Mouse (Mus musculus) kidney, adult 2 months (tissue): ENCODE data around the gene Dnase2b.

Source experiments
- CTCF ChIP-seq: fragments of 200-500 bp; conservative IDR thresholded peaks from 2 replicates; pipeline ENCODE4 v1.5.1; 2011; ENCODE audit warnings: low read depth, mild to moderate bottlenecking, control low read depth, low read length, moderate library complexity, mixed read lengths; ENCODE audit not compliant: insufficient read depth, insufficient read length
- POLR2A ChIP-seq: fragments of 200-500 bp; IDR thresholded peaks from one replicate; pipeline ENCODE4 v1.6.1; 2011; ENCODE audit warnings: low read depth, low read length, control low read depth

GRCm38 (mm10) chr3:146570148-146570782, 45.1 kb downstream of the Dnase2b start, which contains the start of gene Uox:
- TF ChIP-seq CTCF: no peak
- no peak for TF ChIP-seq POLR2A
